Mouse (Mus musculus) forebrain, embryonic 10.5 days (tissue): ENCODE results near the gene Akr7a5. TPM values are rescaled to one million over a fixed set of nuclear protein-coding genes. Genes with fewer than 3 reads are reported as not detected.

Experiments used
- DNase-seq: peaks from one replicate; pipeline ENCODE4 v3.0.0-alpha.2; 2017; ENCODE audit warnings: low spot score; ENCODE audit errors: extremely low spot score
- H3K27ac ChIP-seq: fragments of 300-500 bp; sonication (generic); 2 replicates; pipeline ENCODE4 v1.5.1; 2016; ENCODE audit warnings: mild to moderate bottlenecking
- H3K27me3 ChIP-seq: fragments of 300-500 bp; sonication (generic); 2 replicates; pipeline ENCODE4 v1.6.1; 2016; ENCODE audit warnings: mild to moderate bottlenecking; ENCODE audit not compliant: poor library complexity, severe bottlenecking
- H3K36me3 ChIP-seq: fragments of 300-500 bp; sonication (generic); replicated peaks from 2 replicates; pipeline ENCODE4 v1.6.1; 2016; ENCODE audit warnings: mild to moderate bottlenecking, moderate library complexity
- H3K4me1 ChIP-seq: fragments of 300-500 bp; sonication (generic); 2 replicates; pipeline ENCODE4 v1.6.1; 2016
- H3K4me3 ChIP-seq: fragments of 300-500 bp; sonication (generic); 2 replicates; pipeline ENCODE4 v1.5.1; 2016; ENCODE audit warnings: mild to moderate bottlenecking, moderate library complexity
- H3K9me3 ChIP-seq: fragments of 300-500 bp; sonication (generic); 2 replicates; pipeline ENCODE4 v1.6.1; 2016; ENCODE audit warnings: mild to moderate bottlenecking, moderate library complexity
- WGBS: fragments of 180-500 bp; shearing (Covaris S2); methylation state at CpG from one replicate; pipeline ENCODE4 v1.1.7; 2016; 5-methylcytosine and 5-hydroxymethylcytosine counted together
- polyA plus RNA-seq: library from polyadenylated mRNA; unstranded; fragments of >200 nt; fragmentation: Nextera tagmentation; extraction: Ambion mirVana; gene quantifications from 2 replicates; pipeline ENCODE4 v1.2.1, GENCODE M21; 2016

The Akr7a5 gene
- polyA plus RNA-seq, 1 experiment from 2014 or later, result 120 TPM

DNA sequence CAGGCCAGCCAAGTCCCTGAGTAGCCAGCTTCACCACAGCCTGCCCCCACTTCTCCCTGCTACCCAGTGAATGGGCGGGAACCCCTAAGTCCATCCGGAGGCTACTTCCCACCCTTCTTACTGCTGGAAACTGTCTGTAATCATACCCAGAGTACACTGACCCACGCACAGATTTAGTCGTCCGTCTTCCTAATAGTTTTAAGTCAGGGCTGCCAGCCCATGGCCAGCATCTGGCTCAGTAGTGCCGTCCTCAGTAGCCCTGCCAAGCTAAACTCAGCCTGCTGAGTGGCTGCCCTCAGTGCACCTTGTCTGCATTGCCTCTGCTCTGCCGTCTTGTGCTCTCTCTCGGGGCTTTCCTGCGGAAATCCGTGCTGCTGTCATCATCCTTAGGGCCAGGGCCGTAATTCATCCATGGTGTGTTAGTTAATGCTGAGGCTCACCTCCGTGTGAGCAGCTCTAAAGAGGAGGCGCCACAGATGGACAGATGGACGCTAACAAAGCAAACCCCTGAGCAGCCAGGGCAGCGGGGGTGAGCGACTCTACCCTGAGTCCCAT, 28.7 kb upstream of the Akr7a5 start:
- Histone ChIP-seq H3K4me3 (no peak overlapping the region), H3K4me1 (no peaks in the 10 kb centered on the region), H3K27ac (no peak overlapping the region), H3K9me3 (no peaks in the 10 kb centered on the region), H3K36me3 (peaks cover 72% of the 10 kb centered on the region), H3K27me3 (no peaks in the 10 kb centered on the region)
- 94% methylated on average over 16 of the region's 16 CpGs for WGBS
- no peak for DNase-seq

DNA sequence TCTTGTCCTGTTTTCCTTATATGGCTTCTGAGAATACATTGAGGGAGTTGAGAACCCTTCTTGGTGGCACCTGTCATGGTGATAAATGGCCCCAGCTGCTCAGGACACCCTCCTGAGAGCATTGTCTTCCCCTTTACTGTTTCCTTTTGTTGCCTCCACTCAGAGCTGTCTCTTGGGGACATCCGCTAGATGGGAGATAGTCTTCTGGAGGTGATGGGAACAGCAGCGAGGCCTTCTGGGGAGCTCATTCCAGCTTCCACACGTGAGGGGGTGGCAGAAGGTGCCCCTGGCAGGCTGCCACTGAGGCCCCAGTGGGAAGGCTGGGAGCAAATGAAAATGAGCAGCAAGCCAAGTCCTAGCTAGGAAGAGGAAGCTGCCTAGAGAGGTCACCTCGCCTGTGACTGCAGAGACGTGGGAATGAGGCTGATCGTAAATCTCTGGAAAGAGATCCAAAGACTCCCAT, 27.6 kb upstream of the Akr7a5 start:
- WGBS, result 94% methylated on average over 6 of the region's 6 CpGs
- Histone ChIP-seq H3K27me3 (no peaks in the 10 kb centered on the region), H3K4me3 (no peak overlapping the region), H3K4me1 (no peaks in the 10 kb centered on the region), H3K36me3 (peaks cover 83% of the 10 kb centered on the region), H3K9me3 (no peaks in the 10 kb centered on the region), H3K27ac (no peak overlapping the region)
- DNase-seq, result no peak

DNA sequence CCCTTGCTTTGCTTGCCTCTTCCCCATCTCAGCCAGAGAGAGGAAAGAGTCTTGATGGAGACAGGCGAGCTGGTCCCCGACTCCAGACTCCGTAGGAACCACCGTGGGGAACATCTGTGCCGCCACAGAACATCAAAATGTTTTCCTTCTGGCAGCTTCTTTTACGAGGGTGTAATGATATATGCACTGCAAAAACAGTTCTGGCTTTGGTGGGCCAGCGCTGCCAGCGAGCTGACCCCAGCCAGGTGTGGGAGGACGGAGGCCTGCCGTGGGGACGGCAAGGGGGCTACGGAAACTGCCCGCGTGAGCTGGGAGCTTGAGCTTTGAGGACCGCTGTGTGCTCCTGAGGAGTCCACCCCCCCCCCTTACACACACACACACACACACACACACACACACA, 25.7 kb upstream of the Akr7a5 start:
- no peak overlapping the region for H3K27ac ChIP-seq
- peaks cover 98% of the 10 kb centered on the region for H3K36me3 ChIP-seq
- no peaks in the 10 kb centered on the region for H3K9me3 ChIP-seq
- WGBS, result 94% methylated on average over 15 of the region's 15 CpGs
- no peak for DNase-seq
- no peak overlapping the region for H3K4me3 ChIP-seq
- no peaks in the 10 kb centered on the region for H3K27me3 ChIP-seq
- peaks cover 11% of the 10 kb centered on the region for H3K4me1 ChIP-seq

DNA sequence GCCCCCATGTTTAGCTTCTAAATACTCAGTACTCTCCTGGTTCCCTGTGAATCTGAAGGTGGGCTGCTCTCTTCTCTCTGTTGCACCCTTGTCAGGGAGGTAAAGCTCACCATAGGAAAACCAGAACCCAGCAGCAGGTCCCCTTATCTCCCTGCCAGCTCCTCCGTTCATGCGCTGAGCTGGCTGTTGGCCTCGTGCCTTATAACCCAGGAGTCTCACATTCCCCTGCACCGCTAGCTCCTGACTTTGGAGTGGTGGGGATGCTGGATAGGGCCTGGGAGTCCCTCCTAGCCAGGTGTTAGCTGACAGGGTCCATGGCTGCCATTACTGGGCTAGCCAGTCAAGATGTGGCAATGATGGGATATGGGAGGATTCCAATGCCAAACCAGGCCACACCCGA, 24.3 kb upstream of the Akr7a5 start:
- WGBS, result 97% methylated on average over 5 of the region's 5 CpGs
- H3K36me3 ChIP-seq, result peaks cover 98% of the 10 kb centered on the region
- H3K4me1 ChIP-seq, result peaks cover 18% of the 10 kb centered on the region
- H3K4me3 ChIP-seq, result no peak overlapping the region
- H3K9me3 ChIP-seq, result no peaks in the 10 kb centered on the region
- H3K27me3 ChIP-seq, result no peaks in the 10 kb centered on the region
- H3K27ac ChIP-seq, result no peak overlapping the region
- no peak for DNase-seq

DNA sequence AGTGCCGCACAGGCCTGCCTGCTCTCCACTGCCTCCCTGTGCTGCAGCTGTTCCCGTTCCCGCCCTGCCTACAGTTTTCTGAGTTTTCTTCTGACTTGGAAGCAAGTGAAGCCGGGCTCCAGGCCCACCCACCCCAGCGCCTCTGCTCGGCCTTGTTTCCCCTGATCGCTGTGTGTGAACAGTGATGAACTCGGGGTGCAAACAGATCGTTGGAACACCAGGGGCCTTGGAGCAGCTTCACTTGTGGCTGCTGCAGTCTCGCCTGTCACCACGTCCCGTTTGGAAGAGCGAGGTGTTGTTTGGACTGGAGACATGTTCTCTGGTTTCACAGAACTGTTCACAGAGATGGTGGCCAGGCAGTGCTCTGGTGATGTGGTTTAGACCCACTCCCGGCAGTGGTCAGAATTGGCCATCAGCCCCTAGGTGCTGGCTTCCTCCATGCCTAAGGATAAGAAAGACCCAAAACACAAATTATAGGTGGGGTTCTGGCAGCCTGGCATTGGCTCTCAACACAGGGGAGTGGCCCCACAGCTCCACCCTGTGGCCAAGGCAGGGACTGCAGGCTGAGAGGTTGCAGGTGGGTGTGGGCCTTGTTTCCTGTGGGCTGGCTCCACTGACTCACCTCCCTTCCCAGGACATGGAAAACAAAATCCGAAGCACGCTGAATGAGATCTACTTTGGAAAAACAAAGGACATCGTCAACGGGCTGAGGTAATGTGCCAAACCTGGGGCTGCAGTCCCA, 23.3 kb upstream of the Akr7a5 start:
- H3K36me3 ChIP-seq, result peaks cover 97% of the 10 kb centered on the region

DNA sequence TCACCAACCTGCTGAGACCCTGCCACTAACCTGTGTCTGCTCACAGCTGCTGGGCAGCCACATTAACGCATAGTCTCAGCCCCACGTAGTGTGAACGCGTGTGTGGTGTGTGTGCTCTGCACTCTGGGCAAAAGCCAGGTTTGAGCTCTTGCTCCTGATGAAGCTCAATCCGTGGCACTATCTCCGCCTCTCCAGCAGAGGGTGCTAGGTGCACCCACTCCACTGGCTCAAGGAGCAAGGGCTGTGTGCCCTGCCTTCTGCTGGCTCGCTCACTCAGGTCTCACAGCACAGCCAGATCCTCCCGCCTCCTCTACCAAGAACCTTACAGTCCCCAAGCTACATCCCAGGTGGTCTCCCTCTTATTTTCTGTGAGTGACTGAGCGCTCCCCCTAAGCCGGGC, 21.5 kb upstream of the Akr7a5 start:
- peak overlapping the region; percentile 68; the same call in 1 of the 2 replicates for H3K27ac ChIP-seq
- no peaks in the 10 kb centered on the region for H3K27me3 ChIP-seq
- H3K4me1 ChIP-seq, result peaks cover 18% of the 10 kb centered on the region
- peak; percentile 59 for DNase-seq
- no peak overlapping the region for H3K4me3 ChIP-seq
- WGBS, result 65% methylated on average over 10 of the region's 10 CpGs
- H3K9me3 ChIP-seq, result no peaks in the 10 kb centered on the region
- H3K36me3 ChIP-seq, result peaks cover 85% of the 10 kb centered on the region

More for the DNA sequence above, 23.3 kb upstream of the Akr7a5 start:
- 85% methylated on average over 18 of the region's 18 CpGs for WGBS
- H3K4me1 ChIP-seq, result peaks cover 18% of the 10 kb centered on the region
- H3K4me3 ChIP-seq, result no peak overlapping the region
- peak; percentile 75 for DNase-seq
- no peaks in the 10 kb centered on the region for H3K9me3 ChIP-seq
- no peaks in the 10 kb centered on the region for H3K27me3 ChIP-seq
- H3K27ac ChIP-seq, result 0 out of 2 replicates have a peak overlapping the region, but pooled peaks have one; percentile 20

DNA sequence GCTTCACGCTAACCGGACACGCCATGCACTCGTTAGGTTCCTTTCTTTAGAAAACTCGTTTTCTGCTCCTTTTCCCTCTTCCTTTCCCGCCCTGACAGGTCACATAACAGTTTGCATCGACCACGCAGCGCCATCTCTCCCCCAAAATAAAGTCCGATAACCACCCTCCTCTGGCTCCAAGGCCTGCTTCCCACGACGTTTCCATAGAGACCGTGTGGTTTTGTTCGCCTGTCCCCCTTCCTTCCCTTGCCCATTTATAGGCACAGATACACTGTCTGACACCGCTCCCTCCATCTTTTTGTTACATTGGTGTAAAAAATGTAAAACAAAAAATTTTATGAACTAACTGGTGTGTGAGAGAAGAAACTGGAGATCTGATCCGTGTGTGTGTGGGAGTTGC, 19.4 kb upstream of the Akr7a5 start:
- H3K36me3 ChIP-seq, result peaks cover 65% of the 10 kb centered on the region
- WGBS, result 85% methylated on average over 16 of the region's 16 CpGs
- no peak for DNase-seq
- H3K27me3 ChIP-seq, result no peaks in the 10 kb centered on the region
- no peak overlapping the region for H3K4me3 ChIP-seq
- peaks cover 18% of the 10 kb centered on the region for H3K4me1 ChIP-seq
- no peak overlapping the region for H3K27ac ChIP-seq
- no peaks in the 10 kb centered on the region for H3K9me3 ChIP-seq

DNA sequence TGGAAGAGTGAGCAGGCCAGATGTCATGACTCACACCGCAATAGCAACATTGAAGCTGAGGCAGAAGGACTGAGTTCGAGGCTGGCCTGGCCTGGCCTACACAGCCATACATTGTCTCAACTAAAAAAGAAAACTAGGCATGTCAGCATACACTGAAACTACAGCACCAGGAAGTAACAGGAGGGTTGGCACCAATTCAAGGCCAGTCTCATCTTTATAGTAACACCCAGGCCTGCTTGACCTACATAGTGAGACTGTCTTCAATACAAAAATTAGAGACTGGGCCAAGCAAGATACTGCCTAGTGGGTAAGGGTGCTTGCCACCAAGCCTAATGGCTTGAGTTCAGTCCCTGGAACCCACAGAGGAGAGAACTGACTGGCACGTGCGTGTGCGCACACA, 18.5 kb upstream of the Akr7a5 start:
- H3K4me1 ChIP-seq, result peaks cover 18% of the 10 kb centered on the region
- no peak overlapping the region for H3K27ac ChIP-seq
- 95% methylated on average over 5 of the region's 5 CpGs for WGBS
- H3K9me3 ChIP-seq, result no peaks in the 10 kb centered on the region
- H3K36me3 ChIP-seq, result peaks cover 56% of the 10 kb centered on the region
- DNase-seq, result no peak
- no peak overlapping the region for H3K4me3 ChIP-seq
- H3K27me3 ChIP-seq, result no peaks in the 10 kb centered on the region

DNA sequence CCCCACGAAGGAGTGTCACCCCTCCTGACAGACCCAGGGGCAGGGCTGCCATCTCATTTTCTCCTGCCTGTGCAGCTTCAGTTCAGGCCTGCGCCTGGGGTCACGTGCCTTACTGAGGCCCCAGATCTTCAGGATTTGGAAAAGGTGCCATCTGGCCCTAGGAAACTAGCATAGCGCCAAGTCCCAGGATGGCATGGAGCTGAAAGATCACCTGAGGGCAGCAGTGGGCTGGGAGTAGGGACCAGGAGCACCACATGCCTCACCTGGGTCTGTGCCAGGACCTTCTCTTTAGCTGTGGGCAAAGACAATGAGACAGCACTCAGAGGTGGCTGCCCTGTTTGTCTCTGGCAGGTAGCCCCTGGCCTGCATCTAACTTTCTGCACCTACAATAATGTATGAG, 13.0 kb upstream of the Akr7a5 start:
- Histone ChIP-seq H3K27ac (no peak overlapping the region), H3K4me3 (no peak overlapping the region), H3K27me3 (no peaks in the 10 kb centered on the region), H3K36me3 (peaks cover 46% of the 10 kb centered on the region), H3K4me1 (peaks cover 4% of the 10 kb centered on the region; the same call in 1 of the 2 replicates), H3K9me3 (no peaks in the 10 kb centered on the region)
- DNase-seq, result no peak
- 93% methylated on average over 4 of the region's 4 CpGs for WGBS

DNA sequence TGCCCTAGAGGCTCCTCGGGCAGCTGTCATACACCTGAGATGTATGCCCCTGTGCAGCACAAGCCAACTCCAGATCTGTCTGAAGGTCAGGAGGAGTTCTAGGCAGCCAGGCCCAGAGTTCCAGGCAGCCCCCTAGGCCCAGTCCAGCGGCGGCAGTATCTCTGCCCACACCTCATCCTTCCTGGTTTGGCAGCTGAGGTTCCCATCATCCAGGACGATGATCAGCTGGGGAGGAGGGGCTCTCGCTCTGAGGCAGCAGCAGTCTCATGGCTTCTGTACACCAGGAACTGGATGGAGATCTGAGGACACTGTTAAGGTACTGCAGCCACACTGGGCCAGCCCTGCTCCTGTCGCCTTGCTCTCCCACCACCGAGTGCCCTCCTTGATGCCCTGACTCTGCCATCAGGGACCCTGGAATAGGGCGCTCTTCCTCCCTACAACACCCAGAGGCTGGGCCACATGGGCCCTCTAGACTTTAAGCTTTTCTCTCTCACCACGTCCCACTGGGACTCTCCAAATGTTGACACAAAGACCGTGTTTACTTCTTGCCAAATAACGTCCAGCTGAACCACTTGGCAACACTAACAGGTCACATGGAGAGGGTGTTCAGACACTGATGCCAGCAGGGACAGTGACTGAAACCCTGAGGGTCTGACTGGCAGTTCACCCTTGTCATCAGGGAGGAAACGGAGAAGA, 11.7 kb upstream of the Akr7a5 start:
- Histone ChIP-seq H3K27ac (no peak overlapping the region), H3K27me3 (no peaks in the 10 kb centered on the region), H3K36me3 (peaks cover 44% of the 10 kb centered on the region), H3K4me1 (peaks cover 5% of the 10 kb centered on the region; the same call in 1 of the 2 replicates), H3K9me3 (no peaks in the 10 kb centered on the region), H3K4me3 (no peak overlapping the region)
- DNase-seq, result no peak
- WGBS, result 90% methylated on average over 12 of the region's 12 CpGs

DNA sequence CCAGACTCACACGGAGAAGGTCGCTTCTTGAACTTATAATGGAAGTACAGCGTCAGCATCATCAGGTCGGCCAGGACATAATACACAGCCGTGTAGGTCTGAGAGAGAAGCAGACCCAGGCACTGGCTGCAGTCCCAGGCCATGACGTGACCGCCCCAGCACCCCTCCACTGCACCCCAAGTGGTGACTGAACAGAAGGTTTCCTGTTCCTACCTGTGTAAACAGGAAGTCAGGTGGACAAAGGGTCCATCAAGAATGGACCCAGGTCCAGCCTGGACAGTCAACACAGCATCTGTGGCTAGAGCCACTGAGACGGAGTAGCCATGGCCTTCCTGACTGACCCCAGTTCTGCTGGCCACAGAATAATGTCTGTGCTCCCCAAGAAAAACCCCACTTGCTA, 8.8 kb upstream of the Akr7a5 start:
- H3K27me3 ChIP-seq, result no peaks in the 10 kb centered on the region
- no peak for DNase-seq
- H3K4me1 ChIP-seq, result peaks cover 5% of the 10 kb centered on the region; the same call in 1 of the 2 replicates
- 90% methylated on average over 8 of the region's 8 CpGs for WGBS
- no peak overlapping the region for H3K4me3 ChIP-seq
- H3K27ac ChIP-seq, result no peak overlapping the region
- peaks cover 62% of the 10 kb centered on the region for H3K36me3 ChIP-seq
- H3K9me3 ChIP-seq, result no peaks in the 10 kb centered on the region

DNA sequence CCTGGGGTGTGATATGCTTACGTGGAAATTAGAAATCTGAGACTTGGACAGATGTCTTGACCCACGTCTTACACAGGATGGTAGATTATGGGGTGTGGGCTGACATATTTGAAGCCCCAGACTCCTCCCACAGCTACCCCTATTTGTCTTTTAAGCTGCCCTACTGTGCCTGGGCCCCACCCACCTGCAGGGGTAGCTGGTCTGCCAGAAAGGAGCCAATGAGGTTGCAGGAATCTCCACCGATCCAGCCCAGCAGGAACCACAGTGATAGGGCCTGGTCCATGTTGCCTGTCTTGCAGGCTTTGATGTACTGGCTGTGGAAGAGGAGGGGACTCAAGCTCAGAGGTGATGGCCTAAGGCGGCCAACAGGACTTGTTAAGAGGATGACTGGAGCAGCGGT, 8.3 kb upstream of the Akr7a5 start:
- no peak for DNase-seq
- Histone ChIP-seq H3K9me3 (no peaks in the 10 kb centered on the region), H3K36me3 (peaks cover 62% of the 10 kb centered on the region), H3K4me1 (peaks cover 5% of the 10 kb centered on the region; the same call in 1 of the 2 replicates), H3K27me3 (no peaks in the 10 kb centered on the region), H3K4me3 (no peak overlapping the region), H3K27ac (no peak overlapping the region)
- WGBS, result 61% methylated on average over 5 of the region's 5 CpGs

DNA sequence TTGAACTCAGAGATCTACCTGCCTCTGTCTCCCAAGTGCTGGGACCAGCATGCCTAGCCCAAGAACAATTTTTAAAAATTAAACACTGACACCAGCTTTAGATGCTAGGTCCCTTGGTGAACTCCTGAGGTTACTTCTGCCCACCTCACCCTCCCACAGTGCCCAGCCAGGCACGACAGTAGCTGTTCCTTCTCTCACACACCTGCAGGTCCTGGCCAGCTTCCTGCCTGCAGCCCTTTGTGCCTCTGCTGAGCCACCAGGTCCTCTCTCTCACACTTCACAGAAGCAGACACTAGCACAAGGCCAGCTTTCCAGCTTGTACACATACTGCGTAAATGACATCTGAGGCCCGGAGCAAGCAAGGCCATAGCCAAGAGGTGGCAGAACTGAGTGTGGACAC, 5.0 kb upstream of the Akr7a5 start:
- no peak overlapping the region for H3K4me3 ChIP-seq
- no peak overlapping the region for H3K27ac ChIP-seq
- DNase-seq, result no peak
- H3K4me1 ChIP-seq, result peaks cover 19% of the 10 kb centered on the region
- peaks cover 13% of the 10 kb centered on the region for H3K27me3 ChIP-seq
- H3K9me3 ChIP-seq, result no peaks in the 10 kb centered on the region
- WGBS, result 90% methylated on average over 3 of the region's 3 CpGs
- H3K36me3 ChIP-seq, result peaks cover 38% of the 10 kb centered on the region
